Mouse (Mus musculus): ENCODE results near the gene Dnm2. TPM values are rescaled to one million over a fixed set of nuclear protein-coding genes. Genes with fewer than 3 reads are reported as not detected.

Gene Dnm2
- polyA plus RNA-seq, 1 experiment from 2014 or later = 60.7 TPM

DNA sequence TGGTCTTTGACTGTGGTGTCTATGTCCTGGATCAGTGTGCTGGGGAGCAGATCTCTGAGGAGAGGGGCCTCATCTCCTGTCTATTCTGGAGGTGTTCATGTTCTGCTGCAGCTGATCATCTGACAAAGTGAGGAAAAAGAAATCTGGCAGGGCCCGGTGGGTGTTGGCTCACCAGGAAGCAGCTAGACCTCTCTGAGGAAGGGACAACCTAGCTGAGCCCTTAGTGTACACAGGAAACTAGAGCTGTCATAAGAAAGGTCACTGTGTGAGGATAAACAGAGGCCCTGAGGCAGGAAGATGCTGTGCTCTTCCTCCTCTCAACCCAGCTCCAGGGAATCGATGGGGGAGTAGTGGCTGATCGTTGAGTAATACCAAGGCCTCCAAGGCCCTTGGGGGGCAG, 25.6 kb downstream of the Dnm2 start:
- DNase-seq (ENCODE audit: low spot score) = no peak
- Histone ChIP-seq H3K9me3 (ENCODE audit: control insufficient read depth, low read length) (no peaks in the 10 kb centered on the region), H3K27me3 (ENCODE audit: control insufficient read depth, insufficient read depth, low read length) (no peaks in the 10 kb centered on the region), H3K4me3 (replicated peaks; ENCODE audit: low read length) (no peak overlapping the region), H3K27ac (no peak overlapping the region), H3K4me1 (replicated peaks; ENCODE audit: control insufficient read depth, insufficient read depth, low read length) (no peaks in the 10 kb centered on the region), H3K4me2 (replicated peaks) (no peak overlapping the region), H3K9ac (no peak overlapping the region), H3K36me3 (replicated peaks; ENCODE audit: control insufficient read depth, insufficient read depth) (no peaks in the 10 kb centered on the region)
- ATAC-seq (ENCODE audit: low FRiP score) = no peak
- 89% methylated on average over 3 of the region's 3 CpGs for WGBS

DNA sequence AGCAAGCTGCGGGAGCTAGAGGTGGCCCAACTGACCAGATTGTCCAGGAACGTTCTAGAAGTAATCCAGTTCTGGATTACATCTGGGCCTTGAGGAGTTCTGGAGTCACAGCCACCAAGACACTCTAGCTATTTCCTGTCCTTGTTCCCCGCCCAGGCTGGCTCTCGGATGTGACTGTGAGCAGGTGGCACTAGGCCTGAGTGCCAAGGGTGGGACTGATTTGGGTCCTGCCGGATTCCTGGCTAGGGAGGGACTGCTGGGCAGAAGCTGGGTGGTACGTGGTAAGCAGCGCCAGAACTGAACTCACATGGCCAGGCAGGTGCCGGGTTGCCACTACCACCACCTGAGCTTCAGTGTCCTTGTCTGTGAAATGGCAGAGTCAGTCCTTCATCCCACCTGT, 26.7 kb downstream of the Dnm2 start:
- Histone ChIP-seq H3K4me3 (replicated peaks; ENCODE audit: low read length) (no peak overlapping the region), H3K9me3 (ENCODE audit: control insufficient read depth, low read length) (no peaks in the 10 kb centered on the region), H3K27ac (no peak overlapping the region), H3K36me3 (replicated peaks; ENCODE audit: control insufficient read depth, insufficient read depth) (no peaks in the 10 kb centered on the region), H3K9ac (no peak overlapping the region), H3K27me3 (ENCODE audit: control insufficient read depth, insufficient read depth, low read length) (no peaks in the 10 kb centered on the region), H3K4me2 (replicated peaks) (no peak overlapping the region), H3K4me1 (replicated peaks; ENCODE audit: control insufficient read depth, insufficient read depth, low read length) (no peaks in the 10 kb centered on the region)
- no peak for ATAC-seq (ENCODE audit: low FRiP score)
- WGBS = 86% methylated on average over 8 of the region's 8 CpGs
- DNase-seq (ENCODE audit: low spot score) = no peak

DNA sequence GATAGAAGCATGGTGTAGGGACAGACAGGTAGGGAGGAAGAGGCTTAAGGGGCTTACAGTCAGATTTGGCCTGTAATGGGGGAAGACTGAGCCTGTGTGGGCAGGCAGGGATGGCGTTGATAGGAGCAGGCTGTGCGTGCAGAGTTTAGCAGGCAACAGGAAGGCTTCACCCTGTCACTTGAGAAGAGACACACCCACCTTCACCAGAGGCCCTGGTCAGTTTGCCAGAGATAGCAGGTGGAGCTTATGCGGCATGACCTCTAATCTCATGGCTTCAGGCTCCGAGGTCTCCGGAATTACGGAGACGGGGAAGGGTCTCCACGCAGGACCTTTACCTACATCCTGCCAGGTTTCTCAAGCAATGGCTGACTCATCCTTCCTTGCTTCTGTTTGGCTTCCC, 27.2 kb downstream of the Dnm2 start:
- 85% methylated on average over 8 of the region's 8 CpGs for WGBS
- Histone ChIP-seq H3K9ac (no peak overlapping the region), H3K27ac (no peak overlapping the region), H3K4me1 (replicated peaks; ENCODE audit: control insufficient read depth, insufficient read depth, low read length) (no peaks in the 10 kb centered on the region), H3K4me3 (replicated peaks; ENCODE audit: low read length) (no peak overlapping the region), H3K9me3 (ENCODE audit: control insufficient read depth, low read length) (no peaks in the 10 kb centered on the region), H3K4me2 (replicated peaks) (no peak overlapping the region), H3K36me3 (replicated peaks; ENCODE audit: control insufficient read depth, insufficient read depth) (no peaks in the 10 kb centered on the region), H3K27me3 (ENCODE audit: control insufficient read depth, insufficient read depth, low read length) (no peaks in the 10 kb centered on the region)
- DNase-seq (ENCODE audit: low spot score) (no peak), ATAC-seq (ENCODE audit: low FRiP score) (no peak)

DNA sequence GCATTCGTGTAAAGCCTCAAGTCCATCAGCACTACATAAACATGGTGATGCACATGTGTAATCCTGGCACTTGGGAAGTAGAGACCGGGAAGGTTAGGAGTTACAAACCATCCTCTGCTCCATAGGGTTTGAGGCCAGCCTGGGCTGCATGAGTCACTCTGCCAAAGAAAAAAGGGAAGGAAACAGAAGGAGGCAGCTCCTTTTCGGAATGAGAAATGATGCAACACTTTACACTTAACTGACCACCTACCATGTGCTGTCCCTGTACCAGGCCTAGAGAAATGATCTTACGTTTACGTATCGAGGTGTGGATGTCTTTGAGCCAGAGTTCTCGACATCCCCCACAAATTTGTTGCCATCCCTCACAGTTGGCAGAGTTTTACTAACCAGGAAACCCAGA, 28.3 kb downstream of the Dnm2 start:
- WGBS = 92% methylated on average over 7 of the region's 7 CpGs
- Histone ChIP-seq H3K9ac (no peak overlapping the region), H3K4me1 (replicated peaks; ENCODE audit: control insufficient read depth, insufficient read depth, low read length) (no peaks in the 10 kb centered on the region), H3K27me3 (ENCODE audit: control insufficient read depth, insufficient read depth, low read length) (no peaks in the 10 kb centered on the region), H3K4me3 (replicated peaks; ENCODE audit: low read length) (no peak overlapping the region), H3K4me2 (replicated peaks) (no peak overlapping the region), H3K36me3 (replicated peaks; ENCODE audit: control insufficient read depth, insufficient read depth) (no peaks in the 10 kb centered on the region), H3K9me3 (ENCODE audit: control insufficient read depth, low read length) (no peaks in the 10 kb centered on the region), H3K27ac (no peak overlapping the region)
- DNase-seq (ENCODE audit: low spot score) (no peak), ATAC-seq (ENCODE audit: low FRiP score) (no peak)

DNA sequence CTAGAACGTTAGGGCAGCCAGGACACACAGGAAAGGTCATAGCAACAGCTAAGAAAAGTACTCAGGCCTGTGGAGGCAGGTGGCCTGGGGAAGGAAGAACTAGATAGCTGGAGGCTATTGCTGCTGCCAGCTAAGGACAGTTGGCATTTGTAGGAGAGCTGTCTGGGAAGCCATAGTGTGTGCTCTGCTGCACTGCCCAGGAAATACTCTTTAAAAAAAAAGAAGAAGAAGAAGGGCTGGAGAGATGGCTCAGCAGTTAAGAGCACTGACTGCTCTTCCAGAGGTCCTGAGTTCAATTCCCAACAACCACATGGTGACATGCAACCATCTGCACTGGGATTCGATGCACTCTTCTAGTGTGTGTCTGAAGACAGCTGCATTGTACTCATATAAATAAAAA, 28.8 kb downstream of the Dnm2 start:
- H3K9ac ChIP-seq = no peak overlapping the region
- no peak overlapping the region for H3K4me3 ChIP-seq (replicated peaks; ENCODE audit: low read length)
- no peak overlapping the region for H3K4me2 ChIP-seq (replicated peaks)
- H3K36me3 ChIP-seq (replicated peaks; ENCODE audit: control insufficient read depth, insufficient read depth) = 0 out of 2 replicates have a peak, but pooled peaks cover 3% of the 10 kb centered on the region
- no peak for DNase-seq (ENCODE audit: low spot score)
- no peak for ATAC-seq (ENCODE audit: low FRiP score)
- H3K9me3 ChIP-seq (ENCODE audit: control insufficient read depth, low read length) = no peaks in the 10 kb centered on the region
- H3K27ac ChIP-seq = no peak overlapping the region
- H3K4me1 ChIP-seq (replicated peaks; ENCODE audit: control insufficient read depth, insufficient read depth, low read length) = no peaks in the 10 kb centered on the region
- WGBS = 89% methylated on average over 2 of the region's 2 CpGs
- no peaks in the 10 kb centered on the region for H3K27me3 ChIP-seq (ENCODE audit: control insufficient read depth, insufficient read depth, low read length)

DNA sequence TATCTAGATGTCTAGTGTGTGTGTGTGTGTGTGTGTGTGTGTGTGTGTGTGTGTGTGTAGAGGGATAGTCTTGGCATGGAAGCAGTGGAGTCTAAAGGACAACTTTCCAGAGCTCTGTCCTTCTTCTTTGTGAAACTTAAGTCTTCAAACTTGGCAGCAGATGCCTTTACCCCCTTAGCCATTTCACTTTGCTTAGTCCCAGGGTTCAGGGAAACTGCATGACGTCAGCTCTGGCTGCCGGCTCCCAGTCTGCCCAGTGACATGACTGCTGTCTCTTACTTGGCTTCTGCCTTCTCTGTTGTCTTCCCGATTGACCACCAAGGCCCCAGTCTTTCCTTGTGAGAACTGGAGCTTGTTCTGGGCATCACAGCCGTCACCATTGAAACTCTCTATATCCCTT, 29.8 kb downstream of the Dnm2 start:
- no peaks in the 10 kb centered on the region for H3K27me3 ChIP-seq (ENCODE audit: control insufficient read depth, insufficient read depth, low read length)
- H3K9me3 ChIP-seq (ENCODE audit: control insufficient read depth, low read length) = no peaks in the 10 kb centered on the region
- ATAC-seq (ENCODE audit: low FRiP score) (no peak), DNase-seq (ENCODE audit: low spot score) (no peak)
- WGBS = 90% methylated on average over 4 of the region's 4 CpGs
- H3K4me2 ChIP-seq (replicated peaks) = no peak overlapping the region
- no peaks in the 10 kb centered on the region for H3K4me1 ChIP-seq (replicated peaks; ENCODE audit: control insufficient read depth, insufficient read depth, low read length)
- no peak overlapping the region for H3K9ac ChIP-seq
- no peak overlapping the region for H3K4me3 ChIP-seq (replicated peaks; ENCODE audit: low read length)
- H3K36me3 ChIP-seq (replicated peaks; ENCODE audit: control insufficient read depth, insufficient read depth) = 0 out of 2 replicates have a peak, but pooled peaks cover 11% of the 10 kb centered on the region
- no peak overlapping the region for H3K27ac ChIP-seq

DNA sequence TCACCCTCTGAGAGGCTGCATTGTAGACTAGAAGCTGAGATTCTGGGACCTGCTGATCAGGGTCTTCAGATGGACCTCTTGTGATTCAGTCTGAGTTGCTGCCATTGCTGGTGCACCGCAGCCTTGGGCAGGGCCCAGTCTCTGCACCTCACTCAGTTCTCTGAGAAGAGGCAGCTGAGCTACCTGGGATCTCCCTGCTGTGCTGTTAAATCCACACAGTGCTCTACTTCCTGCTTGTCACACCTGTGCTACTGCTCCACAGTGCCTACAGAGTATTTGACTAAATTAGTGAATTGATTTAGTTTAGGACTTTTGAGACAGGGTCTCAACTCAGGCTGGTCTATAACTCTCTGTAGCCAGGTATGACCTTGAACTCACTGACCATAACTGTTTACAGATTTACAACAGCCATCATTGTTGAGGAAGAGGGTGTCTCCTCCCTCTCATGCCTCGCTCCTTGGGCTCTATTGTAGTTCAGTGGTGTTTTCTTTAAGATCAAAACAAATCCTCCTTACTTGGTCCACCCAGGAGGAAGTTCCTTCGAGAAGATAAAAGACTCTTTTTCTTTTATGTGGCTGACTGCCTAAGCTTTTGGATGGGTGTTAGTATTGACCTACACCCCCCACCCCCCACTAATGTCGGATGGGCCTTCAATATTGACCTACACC, 30.5 kb downstream of the Dnm2 start:
- Histone ChIP-seq H3K9me3 (ENCODE audit: control insufficient read depth, low read length) (no peaks in the 10 kb centered on the region), H3K27ac (no peak overlapping the region), H3K4me2 (replicated peaks) (no peak overlapping the region), H3K4me1 (replicated peaks; ENCODE audit: control insufficient read depth, insufficient read depth, low read length) (no peaks in the 10 kb centered on the region), H3K9ac (no peak overlapping the region), H3K4me3 (replicated peaks; ENCODE audit: low read length) (no peak overlapping the region), H3K36me3 (replicated peaks; ENCODE audit: control insufficient read depth, insufficient read depth) (0 out of 2 replicates have a peak, but pooled peaks cover 11% of the 10 kb centered on the region), H3K27me3 (ENCODE audit: control insufficient read depth, insufficient read depth, low read length) (no peaks in the 10 kb centered on the region)
- WGBS = 73% methylated on average over 4 of the region's 4 CpGs
- DNase-seq (ENCODE audit: low spot score) = no peak
- ATAC-seq (ENCODE audit: low FRiP score) = no peak

DNA sequence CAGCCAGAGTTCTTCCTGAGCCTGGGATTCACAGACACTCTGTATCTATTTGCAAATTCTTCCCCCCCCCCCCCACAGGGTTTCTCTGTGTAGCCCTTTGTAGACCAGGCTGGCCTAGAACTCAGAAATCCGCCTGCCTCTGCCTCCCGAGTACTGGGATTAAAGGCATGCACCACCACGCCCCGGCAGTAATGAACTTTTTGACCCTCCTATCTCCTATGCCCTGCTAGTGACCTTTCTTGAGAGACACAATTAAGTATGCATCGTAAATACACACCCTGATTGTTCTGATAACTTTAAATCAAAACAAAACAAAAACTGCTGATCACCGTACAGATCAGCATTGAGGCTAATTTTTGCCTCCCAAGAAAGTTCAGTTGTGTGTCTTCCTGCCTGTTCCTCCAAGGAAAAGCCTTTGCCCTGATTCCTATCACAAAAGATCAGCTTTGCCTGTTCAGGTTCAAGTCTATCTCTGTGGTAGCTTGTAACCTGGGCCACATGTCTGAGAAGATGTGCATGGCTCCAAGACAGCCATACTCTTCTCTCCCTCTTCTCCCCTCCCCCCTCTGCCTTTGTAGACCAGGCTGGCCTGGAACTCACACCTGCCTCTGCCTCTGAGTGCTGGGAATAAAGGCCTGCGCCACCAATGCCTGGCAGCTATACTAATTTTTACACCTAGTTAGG, 31.7 kb downstream of the Dnm2 start:
- Histone ChIP-seq H3K4me3 (replicated peaks; ENCODE audit: low read length) (no peak overlapping the region), H3K4me2 (replicated peaks) (no peak overlapping the region), H3K4me1 (replicated peaks; ENCODE audit: control insufficient read depth, insufficient read depth, low read length) (no peaks in the 10 kb centered on the region), H3K9ac (no peak overlapping the region), H3K27ac (no peak overlapping the region), H3K9me3 (ENCODE audit: control insufficient read depth, low read length) (no peaks in the 10 kb centered on the region), H3K36me3 (replicated peaks; ENCODE audit: control insufficient read depth, insufficient read depth) (0 out of 2 replicates have a peak, but pooled peaks cover 11% of the 10 kb centered on the region), H3K27me3 (ENCODE audit: control insufficient read depth, insufficient read depth, low read length) (no peaks in the 10 kb centered on the region)
- DNase-seq (ENCODE audit: low spot score) = no peak
- no peak for ATAC-seq (ENCODE audit: low FRiP score)
- 90% methylated on average over 7 of the region's 7 CpGs for WGBS

DNA sequence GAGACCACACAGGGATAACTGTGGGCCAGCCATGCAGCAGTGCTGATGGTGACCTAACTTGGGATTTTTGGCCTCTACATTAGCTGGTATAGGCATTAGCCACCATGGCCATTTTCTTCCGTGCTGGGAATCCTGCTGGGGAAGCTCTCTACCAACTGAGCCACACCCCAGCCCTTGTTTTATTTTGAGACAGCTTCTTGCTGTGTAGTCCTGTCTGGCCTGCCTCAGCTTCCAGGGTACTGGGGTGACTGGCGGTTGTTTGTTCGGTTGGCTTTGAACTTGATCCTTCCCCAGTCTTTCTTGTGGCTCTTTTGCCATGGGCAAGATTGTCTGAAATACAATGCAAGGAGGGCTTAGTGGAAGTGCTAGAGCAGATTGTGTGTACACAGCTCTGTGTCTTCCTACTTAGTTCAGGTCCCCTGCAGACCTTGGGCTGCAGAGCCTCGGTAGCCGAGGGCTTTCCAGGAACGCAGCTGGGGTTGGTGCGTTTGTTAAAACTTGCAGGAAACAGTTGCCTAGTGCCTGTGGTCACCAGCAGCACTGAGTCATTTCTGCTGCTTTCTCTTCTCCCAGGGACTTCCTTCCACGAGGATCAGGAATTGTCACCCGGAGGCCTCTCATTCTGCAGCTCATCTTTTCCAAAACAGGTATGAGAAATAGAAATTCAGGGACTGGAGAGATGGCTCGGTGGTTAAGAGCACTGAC, 32.4 kb downstream of the Dnm2 start:
- ATAC-seq (ENCODE audit: low FRiP score) (no peak), DNase-seq (ENCODE audit: low spot score) (no peak)
- Histone ChIP-seq H3K9me3 (ENCODE audit: control insufficient read depth, low read length) (no peaks in the 10 kb centered on the region), H3K27ac (no peak overlapping the region), H3K27me3 (ENCODE audit: control insufficient read depth, insufficient read depth, low read length) (no peaks in the 10 kb centered on the region), H3K4me1 (replicated peaks; ENCODE audit: control insufficient read depth, insufficient read depth, low read length) (no peaks in the 10 kb centered on the region), H3K36me3 (replicated peaks; ENCODE audit: control insufficient read depth, insufficient read depth) (0 out of 2 replicates have a peak, but pooled peaks cover 11% of the 10 kb centered on the region), H3K4me2 (replicated peaks) (no peak overlapping the region), H3K9ac (no peak overlapping the region), H3K4me3 (replicated peaks; ENCODE audit: low read length) (no peak overlapping the region)
- WGBS = 90% methylated on average over 10 of the region's 10 CpGs
